Mouse (Mus musculus) cerebellum, adult 2 months (tissue): ENCODE data around the gene Zbed6.

Experiments
- CTCF ChIP-seq: fragments of 200-500 bp; IDR thresholded peaks from 2 replicates; pipeline ENCODE4 v1.5.1; 2011; ENCODE audit warnings: low read depth, mild to moderate bottlenecking, control low read depth, low read length, moderate library complexity, borderline replicate concordance; ENCODE audit not compliant: insufficient read depth
- POLR2A ChIP-seq: fragments of 200-500 bp; IDR thresholded peaks from 2 replicates; pipeline ENCODE4 v1.6.1; 2011; ENCODE audit warnings: low read length, control low read depth, borderline replicate concordance; ENCODE audit not compliant: insufficient read depth

DNA sequence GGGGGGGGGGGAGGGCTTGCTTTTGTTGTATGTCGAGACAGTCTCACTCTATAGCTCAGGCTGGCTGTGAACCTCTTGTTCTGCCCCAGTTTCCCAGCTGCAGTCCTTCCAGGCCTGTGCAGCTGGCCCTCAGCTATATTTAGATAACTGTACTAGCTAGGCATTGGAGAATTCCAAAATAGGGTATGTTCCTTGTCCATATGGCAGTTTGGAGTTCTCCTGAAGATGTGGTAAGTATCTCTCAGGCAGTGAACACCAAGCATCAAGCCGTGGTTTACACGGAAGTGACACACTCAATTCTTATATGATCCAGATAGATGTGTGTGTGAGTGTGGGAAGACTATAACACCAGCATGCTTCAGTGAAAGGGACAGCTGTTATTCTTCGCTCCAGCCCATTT lies 2.7 kb upstream of the Zbed6 start:
- no peak for TF ChIP-seq CTCF
- TF ChIP-seq POLR2A, result no peak
